Mouse (Mus musculus): ENCODE measurements around the gene Oxct2b. TPM values are rescaled to one million over a fixed set of nuclear protein-coding genes. Genes with fewer than 3 reads are reported as not detected.

The Oxct2b gene
- total and polyA plus RNA-seq, 3 experiments, result not detected

DNA sequence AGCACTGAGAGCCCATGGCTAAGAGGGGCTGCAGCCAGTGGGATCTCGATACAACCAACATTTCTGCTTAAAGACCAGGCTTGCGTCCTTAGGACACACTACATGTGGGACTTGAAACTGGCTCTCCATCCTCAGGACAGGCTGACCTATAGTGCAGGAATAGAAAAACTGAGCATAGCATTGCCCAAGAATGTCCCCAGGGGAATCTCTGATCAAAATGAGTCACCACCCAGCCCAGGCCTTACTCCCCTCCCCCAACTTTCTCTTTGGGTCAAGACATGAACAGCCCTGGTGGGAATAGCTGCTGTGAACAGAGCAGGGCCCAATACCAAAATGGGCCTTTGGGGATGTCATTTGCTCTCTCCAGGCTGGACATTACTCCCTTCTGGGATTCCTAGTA is 9.2 kb upstream of the Oxct2b start:
- dilution Hi-C loops (cut with MboI; ENCODE audit: extremely low pct_ligation_motif_present, extremely low pct_unique_long_range_greater_than_20kb, low sequenced_read_pairs), result no loop called here
- Histone ChIP-seq H3K9ac (ENCODE audit: insufficient read depth, low read depth) (no peak overlapping the region), H3K27ac (ENCODE audit: insufficient read depth, low read depth) (no peak overlapping the region), H3K4me1 (ENCODE audit: control insufficient read depth in 1 of 2, insufficient read depth in 2 of 2) (peaks cover 11 to 12% of the 10 kb centered on the region in 2 experiments), H3K9me3 (replicated peaks; ENCODE audit: low read length) (peaks cover 12% of the 10 kb centered on the region), H3K79me2 (replicated peaks; ENCODE audit: control insufficient read depth, extremely low read depth, insufficient read depth, poor library complexity, severe bottlenecking) (no peaks in the 10 kb centered on the region), H3K36me3 (replicated peaks in 1 of 2; ENCODE audit: control insufficient read depth in 1 of 2, insufficient read depth in 1 of 2, low read length in 1 of 2) (no peaks in the 10 kb centered on the region), H3K27me3 (replicated peaks) (peaks cover 6% of the 10 kb centered on the region), H3K4me3 (replicated peaks in 1 of 3; ENCODE audit: low read depth in 2 of 3, low read length in 2 of 3, poor library complexity in 1 of 3) (no peak overlapping the region), H3K4me2 (ENCODE audit: insufficient read depth, low read depth, poor library complexity, severe bottlenecking) (no peak overlapping the region)
- no peak for TF ChIP-seq ZC3H11A (IDR thresholded peaks at IDR 0.05; ENCODE audit: low read depth, low read length)
- 0 out of 2 replicates have a peak, but pooled peaks have one; percentile 44 for TF ChIP-seq JUN (IDR thresholded peaks at IDR 0.05; ENCODE audit: insufficient read depth, low read depth, low read length)
- peak; percentile 62; the same call in 1 of the 2 replicates for TF ChIP-seq IRF4 (IDR thresholded peaks at IDR 0.05; ENCODE audit: low read depth, low read length)
- no peak for TF ChIP-seq CTCF (conservative IDR thresholded peaks at IDR 0.05 in 1 of 2, IDR thresholded peaks at IDR 0.05 in 1 of 2; ENCODE audit: low read depth in 2 of 2, low read length in 2 of 2)
- TF ChIP-seq CHD2 (IDR thresholded peaks at IDR 0.05; ENCODE audit: low read length), result 0 out of 2 replicates have a peak, but pooled peaks have one; percentile 35
- no peak for TF ChIP-seq KAT2A (IDR thresholded peaks at IDR 0.05; ENCODE audit: insufficient replicate concordance, low read length)
- peak; percentile 19 for DNase-seq (ENCODE audit: extremely low read depth)
- in situ Hi-C loops (cut with MboI; ENCODE audit: low pct_ligation_motif_present, low pct_unique_long_range_greater_than_20kb, low sequenced_read_pairs), result no loop called here

DNA sequence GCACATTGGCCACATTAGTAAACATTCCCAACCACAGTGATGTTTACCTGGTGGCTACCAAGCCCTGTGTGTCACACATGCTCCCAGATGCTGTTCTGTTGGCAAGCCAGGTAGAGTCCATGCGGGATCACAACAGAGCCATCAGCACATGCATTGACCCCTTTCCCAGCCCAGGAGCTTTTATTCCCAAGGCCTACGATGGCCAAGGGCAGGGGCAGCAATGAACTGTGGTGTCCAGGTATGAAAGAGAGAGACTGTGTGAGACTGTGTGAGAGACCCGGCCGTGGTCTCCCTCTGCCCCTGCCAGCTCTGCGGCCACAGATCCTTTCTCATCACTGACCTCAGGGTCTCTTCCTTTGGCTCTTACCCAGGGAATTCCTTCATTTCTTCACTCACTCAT is 8.0 kb upstream of the Oxct2b start:
- Histone ChIP-seq H3K27ac (ENCODE audit: insufficient read depth, low read depth) (no peak overlapping the region), H3K9me3 (replicated peaks; ENCODE audit: low read length) (peaks cover 12% of the 10 kb centered on the region), H3K79me2 (replicated peaks; ENCODE audit: control insufficient read depth, extremely low read depth, insufficient read depth, poor library complexity, severe bottlenecking) (no peaks in the 10 kb centered on the region), H3K27me3 (replicated peaks) (peaks cover 4% of the 10 kb centered on the region), H3K36me3 (replicated peaks in 1 of 2; ENCODE audit: control insufficient read depth in 1 of 2, insufficient read depth in 1 of 2, low read length in 1 of 2) (no peaks in the 10 kb centered on the region), H3K4me2 (ENCODE audit: insufficient read depth, low read depth, poor library complexity, severe bottlenecking) (no peak overlapping the region), H3K4me1 (ENCODE audit: control insufficient read depth in 1 of 2, insufficient read depth in 2 of 2) (peaks cover 11 to 12% of the 10 kb centered on the region in 2 experiments), H3K4me3 (replicated peaks in 1 of 3; ENCODE audit: low read depth in 2 of 3, low read length in 2 of 3, poor library complexity in 1 of 3) (no peak overlapping the region), H3K9ac (ENCODE audit: insufficient read depth, low read depth) (no peak overlapping the region)
- dilution Hi-C loops (cut with MboI; ENCODE audit: extremely low pct_ligation_motif_present, extremely low pct_unique_long_range_greater_than_20kb, low sequenced_read_pairs) (no loop called here), in situ Hi-C loops (cut with MboI; ENCODE audit: low pct_ligation_motif_present, low pct_unique_long_range_greater_than_20kb, low sequenced_read_pairs) (no loop called here)
- no peak for DNase-seq (ENCODE audit: extremely low read depth)
- TF ChIP-seq SMC3 (IDR thresholded peaks at IDR 0.05; ENCODE audit: low read depth, low read length) (no peak), CHD1 (IDR thresholded peaks at IDR 0.05; ENCODE audit: low read depth, low read length) (no peak), ELF1 (IDR thresholded peaks at IDR 0.05; ENCODE audit: low read depth, low read length) (no peak), ZC3H11A (IDR thresholded peaks at IDR 0.05; ENCODE audit: low read depth, low read length) (no peak), UBTF (IDR thresholded peaks at IDR 0.05; ENCODE audit: low read depth, low read length) (no peak), TCF12 (IDR thresholded peaks at IDR 0.05; ENCODE audit: low read depth, low read length) (no peak), MEF2A (IDR thresholded peaks at IDR 0.05; ENCODE audit: borderline replicate concordance, low read depth, low read length) (no peak), KAT2A (IDR thresholded peaks at IDR 0.05; ENCODE audit: insufficient replicate concordance, low read length) (no peak), USF1 (IDR thresholded peaks at IDR 0.05; ENCODE audit: low read depth, low read length) (no peak), GABPA (IDR thresholded peaks at IDR 0.05; ENCODE audit: insufficient replicate concordance, low read depth, low read length) (no peak), MYC (IDR thresholded peaks at IDR 0.05; ENCODE audit: low read depth, low read length) (no peak), POLR2A (IDR thresholded peaks at IDR 0.05; ENCODE audit: low read depth, low read length) (no peak), RCOR1 (conservative IDR thresholded peaks at IDR 0.05; ENCODE audit: low read depth, low read length) (no peak), ZMIZ1 (IDR thresholded peaks at IDR 0.05; ENCODE audit: low read depth, low read length) (no peak)

Data from CH12.LX (cell line).